Mouse (Mus musculus) ES-CJ7 (cell line): Measurements from ENCODE around the gene Sfxn1.

ENCODE experiments used
- DNase-seq: peaks from one replicate; pipeline ENCODE4 v3.0.0; 2011; ENCODE audit warnings: low read depth, low spot score

Sfxn1 gene

GRCm38 (mm10) chr13:54137756-54138410, 66.2 kb downstream of the Sfxn1 start:
- DNase-seq: no peak

GRCm38 (mm10) chr13:54143788-54144187, 72.1 kb downstream of the Sfxn1 start:
- DNase-seq: no peak

GRCm38 (mm10) chr13:54144624-54145023, 73.0 kb downstream of the Sfxn1 start:
- DNase-seq: no peak

DNA sequence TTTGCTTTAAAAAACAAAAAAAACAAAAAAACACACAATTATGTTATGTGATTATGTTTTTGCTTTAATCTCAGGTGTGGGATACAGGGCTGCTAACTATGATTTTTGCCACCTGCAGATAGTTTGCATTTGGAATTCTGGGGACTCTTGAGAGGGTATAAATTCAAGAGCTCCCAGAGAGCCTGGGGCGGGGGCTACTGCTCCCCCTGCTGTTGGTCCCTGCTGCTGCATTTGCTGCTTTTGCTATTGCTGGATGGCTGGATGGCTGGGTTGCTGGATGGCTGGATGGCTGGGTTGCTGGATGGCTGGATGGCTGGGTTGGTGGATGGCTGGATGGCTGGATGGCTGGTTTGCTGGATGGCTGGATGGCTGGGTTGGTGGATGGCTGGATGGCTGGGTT, 75.7 kb downstream of the Sfxn1 start:
- DNase-seq: no peak

GRCm38 (mm10) chr13:54152421-54152820, 80.8 kb downstream of the Sfxn1 start:
- peak; percentile 71 for DNase-seq

GRCm38 (mm10) chr13:54152911-54153310, 81.2 kb downstream of the Sfxn1 start:
- peak; percentile 70 for DNase-seq

GRCm38 (mm10) chr13:54153672-54154218, 82.1 kb downstream of the Sfxn1 start:
- DNase-seq: peak; percentile 79

GRCm38 (mm10) chr13:54155822-54156221, 84.2 kb downstream of the Sfxn1 start:
- DNase-seq: no peak
